Mouse (Mus musculus) gastrocnemius, postnatal 25 days (tissue): Measurements from ENCODE around the gene Zfp626. TPM values are rescaled to one million over a fixed set of nuclear protein-coding genes. Genes with fewer than 3 reads are reported as not detected.
A peak's percentile ranks its signal among the peaks of the same experiment; 100 is the strongest.
"Not testable (repeated sequence)": the region's sequence is repeated elsewhere in the genome, so short reads cannot be mapped to it uniquely, and the experiment has no call there.

ENCODE experiments used
- DNase-seq: peaks from one replicate; pipeline ENCODE4 v3.0.0; 2022
- long read RNA-seq, 2 experiments: library from polyadenylated mRNA; stranded (forward); transcript quantifications; one replicate each; pipeline ENCODE4 v2.0.0; 2021
- total RNA-seq, 2 experiments: library from RNA; stranded (reverse); gene quantifications; 1 replicate in 1 of 2; 2 replicates in 1 of 2; pipeline ENCODE4 v1.2.3; 2021

The Zfp626 gene
- total RNA-seq, result 1 to 10 TPM; 3.8 to 3.9 TPM
- long read RNA-seq, experiment 1, result 0 reads
- long read RNA-seq, experiment 2, partial matches to known transcripts, result 0 of 1 reads
- long read RNA-seq, experiment 2, other reads (novel, unspliced or antisense), result 1 of 1 reads

- not testable (repeated sequence) for DNase-seq
Measured at GRCm38 (mm10) chr7:27806896-27807295, at the start of gene Zfp626. Zfp626 (plus strand) TSS chr7:27807196.

GRCm38 (mm10) chr7:27765176-27765886 is 41.7 kb upstream of the Zfp626 start:
- no peak for DNase-seq

- DNase-seq, result peak; percentile 8
Measured at GRCm38 (mm10) chr7:27789306-27789705, 17.7 kb upstream of the Zfp626 start.

- not testable (repeated sequence) for DNase-seq
Measured at GRCm38 (mm10) chr7:27793865-27794264, 13.1 kb upstream of the Zfp626 start.

- no peak for DNase-seq
Measured at GRCm38 (mm10) chr7:27794566-27794965, 12.4 kb upstream of the Zfp626 start.

- DNase-seq, result no peak
Measured at GRCm38 (mm10) chr7:27797906-27798811, 8.8 kb upstream of the Zfp626 start.

GRCm38 (mm10) chr7:27801137-27801536 is 5.9 kb upstream of the Zfp626 start:
- no peak for DNase-seq

GRCm38 (mm10) chr7:27802986-27803385 is 4.0 kb upstream of the Zfp626 start:
- DNase-seq, result no peak

GRCm38 (mm10) chr7:27804297-27805030 is 2.5 kb upstream of the Zfp626 start:
- DNase-seq, result peak; percentile 70

- not testable (repeated sequence) for DNase-seq
Measured at GRCm38 (mm10) chr7:27807305-27807704, 309 bp downstream of the Zfp626 start.

- no peak for DNase-seq
Measured at GRCm38 (mm10) chr7:27818526-27819110, 11.6 kb downstream of the Zfp626 start.

- no peak for DNase-seq
Measured at GRCm38 (mm10) chr7:27822611-27823010, 15.6 kb downstream of the Zfp626 start.

- no peak for DNase-seq
Measured at GRCm38 (mm10) chr7:27834131-27834530, 27.1 kb downstream of the Zfp626 start.

- DNase-seq, result no peak
Measured at GRCm38 (mm10) chr7:27837896-27838295, 30.9 kb downstream of the Zfp626 start.

- peak; percentile 83 for DNase-seq
Measured at GRCm38 (mm10) chr7:27838323-27839249, 31.6 kb downstream of the Zfp626 start, which contains the start of gene Zfp59. Zfp59 (plus strand) TSS chr7:27838607.

- DNase-seq, result no peak
Measured at GRCm38 (mm10) chr7:27839596-27839995, 32.6 kb downstream of the Zfp626 start.

- DNase-seq, result no peak
Measured at GRCm38 (mm10) chr7:27840104-27840503, 33.1 kb downstream of the Zfp626 start.

GRCm38 (mm10) chr7:27857227-27857626 is 50.2 kb downstream of the Zfp626 start, which contains the start of gene Zfp607a:
Zfp607a (plus strand) TSS chr7:27857527.
- DNase-seq, result no peak

- DNase-seq, result no peak
Measured at GRCm38 (mm10) chr7:27859301-27860251, 52.6 kb downstream of the Zfp626 start.
